Mouse (Mus musculus) ovary, adult 18-20 months (tissue): ENCODE measurements around the gene Lin9.

Source experiments
- DNase-seq: peaks from one replicate; pipeline ENCODE4 v3.0.0; 2022; ENCODE audit warnings: low spot score, mixed read lengths

Gene Lin9

DNA sequence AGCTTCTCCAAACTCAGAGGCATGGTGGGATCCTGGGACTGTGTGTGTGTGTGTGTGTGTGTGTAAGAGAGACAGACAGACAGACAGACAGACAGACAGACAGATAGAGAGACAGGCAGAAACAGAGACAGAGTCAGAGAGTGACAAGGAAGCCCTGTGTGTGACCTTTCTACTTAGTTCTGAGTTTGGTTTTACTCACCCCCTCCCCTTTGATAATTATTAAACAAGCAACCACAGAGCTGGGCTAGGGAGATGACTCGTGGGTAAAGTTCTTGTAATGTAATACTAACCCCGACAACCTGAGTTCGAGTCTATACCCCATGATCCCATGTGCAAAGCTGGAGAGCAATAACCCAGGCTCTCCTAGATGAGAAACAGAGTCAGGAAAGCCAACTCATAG is 66.9 kb downstream of the Lin9 start:
- DNase-seq = no peak

DNA sequence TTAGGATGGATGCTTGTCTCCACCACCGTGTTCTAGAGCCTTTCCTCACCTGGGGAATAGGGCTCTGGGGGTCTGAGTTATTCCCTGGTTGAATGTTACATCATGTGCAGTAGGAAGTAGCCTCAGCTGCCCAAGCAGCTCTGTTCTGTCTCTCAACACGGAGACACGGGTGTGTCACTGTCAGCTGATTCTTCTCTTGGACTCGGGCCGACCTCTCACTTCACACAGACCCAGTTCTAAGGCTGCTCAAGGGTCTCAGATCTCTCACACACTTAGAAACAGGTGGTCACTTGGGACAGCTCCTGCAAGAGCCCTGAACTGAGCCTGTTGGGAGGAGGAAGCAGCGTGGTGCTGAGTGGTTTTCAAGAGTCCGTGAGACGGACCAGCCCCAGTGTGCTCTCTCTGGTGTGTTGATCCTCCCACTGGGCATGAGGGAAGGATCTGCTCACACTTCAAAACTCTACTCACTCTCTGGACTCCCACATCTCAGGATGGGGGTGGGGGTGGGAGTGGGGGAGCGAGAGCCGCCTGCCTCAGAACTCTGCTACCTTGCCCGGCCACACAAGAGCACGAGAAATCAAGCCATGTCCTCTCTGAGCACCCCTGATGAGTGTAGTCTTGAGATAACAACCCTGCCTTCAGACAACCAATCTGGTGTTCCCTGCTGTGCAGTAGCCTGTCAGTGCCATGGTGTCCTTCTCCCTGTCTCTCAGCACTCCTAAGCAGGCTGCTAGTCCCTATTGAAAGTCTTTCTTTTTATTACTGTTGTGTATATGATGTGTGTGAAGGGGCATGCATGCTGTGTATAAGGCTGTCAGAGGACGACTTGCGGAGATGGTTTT is 68.2 kb downstream of the Lin9 start:
- DNase-seq = no peak

GRCm38 (mm10) chr1:180718756-180719155 is 77.8 kb downstream of the Lin9 start:
- no peak for DNase-seq

- no peak for DNase-seq
Observed at GRCm38 (mm10) chr1:180719483-180719882, 78.5 kb downstream of the Lin9 start.

DNA sequence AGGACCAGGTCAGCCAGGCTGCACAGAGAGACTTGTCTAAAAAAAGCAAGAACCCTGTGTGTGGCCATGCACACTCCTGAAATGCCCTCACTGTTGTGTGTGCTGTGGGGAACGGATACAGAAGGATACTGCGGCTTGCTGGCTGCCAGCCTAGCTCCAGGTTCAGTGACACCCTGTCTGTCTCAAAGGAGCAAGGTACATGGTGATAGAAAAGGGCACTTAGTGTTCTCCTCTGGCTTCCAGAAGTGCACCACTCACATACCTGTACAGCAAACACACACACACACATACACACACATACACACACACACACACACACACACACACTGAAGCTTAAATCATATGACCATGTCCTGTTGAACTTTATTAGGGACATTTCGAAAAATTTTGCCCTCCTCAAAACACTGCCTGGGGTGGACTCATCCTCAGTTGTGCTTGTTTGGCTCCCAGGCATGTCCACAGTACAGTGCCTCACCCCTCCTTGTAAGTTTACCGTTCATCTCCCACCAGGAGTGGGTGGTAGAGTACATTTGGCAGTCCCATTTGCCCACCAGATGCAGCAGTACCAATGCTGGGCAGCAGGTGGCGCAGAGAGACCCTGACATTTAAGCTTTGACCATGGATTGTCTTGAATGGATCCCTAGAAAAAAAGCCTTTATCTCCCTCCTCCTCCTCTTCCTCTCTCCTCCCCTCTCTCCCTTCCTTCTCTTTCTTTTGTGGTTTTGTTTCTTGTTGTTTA is 79.2 kb downstream of the Lin9 start:
- peak; percentile 34 for DNase-seq

DNA sequence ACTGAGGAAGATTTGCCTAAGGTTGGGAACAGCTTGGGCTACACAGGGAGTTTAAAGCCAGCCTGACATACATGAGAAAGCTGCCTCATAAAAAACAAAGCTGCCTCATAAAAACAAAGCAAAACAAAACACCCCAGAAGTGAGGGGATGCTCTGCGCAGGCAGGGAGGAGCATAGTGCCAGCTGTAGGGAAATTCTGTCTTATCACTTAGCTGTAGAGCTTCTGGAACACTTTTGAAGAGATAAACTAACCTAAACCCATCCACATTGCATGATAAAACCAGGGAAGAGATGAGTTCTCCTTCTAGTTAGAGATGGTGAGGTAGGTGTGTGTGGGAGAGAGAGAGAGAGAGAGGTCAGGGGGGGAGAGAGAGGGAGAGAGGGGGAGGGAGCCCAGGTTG is 81.7 kb downstream of the Lin9 start:
- DNase-seq = no peak

- DNase-seq = no peak
Observed at GRCm38 (mm10) chr1:180723701-180724238, 82.8 kb downstream of the Lin9 start.

GRCm38 (mm10) chr1:180725704-180726179 is 84.8 kb downstream of the Lin9 start, which contains the start of gene Acbd3:
Gene Acbd3 (plus strand): TSS chr1:180726043.
- peak; percentile 87 for DNase-seq

DNA sequence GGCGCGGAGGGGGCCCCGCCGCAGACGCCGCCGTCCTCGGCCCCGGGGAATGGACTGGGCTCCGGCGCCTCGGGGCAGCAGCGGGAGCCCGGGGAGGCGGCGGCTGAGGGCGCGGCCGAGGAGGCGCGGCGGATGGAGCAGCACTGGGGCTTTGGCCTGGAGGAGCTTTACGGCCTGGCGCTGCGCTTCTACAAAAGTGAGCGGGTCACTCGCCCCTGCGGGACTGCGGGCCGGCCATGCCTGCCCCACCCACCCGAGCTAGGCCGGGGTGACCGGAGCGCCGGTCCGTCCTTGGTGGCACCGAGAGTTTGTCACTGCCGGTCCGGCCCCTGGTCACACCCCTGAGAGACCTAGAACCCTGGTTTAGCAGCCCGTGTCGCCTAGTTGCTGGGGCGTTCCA is 85.2 kb downstream of the Lin9 start:
- DNase-seq = peak; percentile 3

DNA sequence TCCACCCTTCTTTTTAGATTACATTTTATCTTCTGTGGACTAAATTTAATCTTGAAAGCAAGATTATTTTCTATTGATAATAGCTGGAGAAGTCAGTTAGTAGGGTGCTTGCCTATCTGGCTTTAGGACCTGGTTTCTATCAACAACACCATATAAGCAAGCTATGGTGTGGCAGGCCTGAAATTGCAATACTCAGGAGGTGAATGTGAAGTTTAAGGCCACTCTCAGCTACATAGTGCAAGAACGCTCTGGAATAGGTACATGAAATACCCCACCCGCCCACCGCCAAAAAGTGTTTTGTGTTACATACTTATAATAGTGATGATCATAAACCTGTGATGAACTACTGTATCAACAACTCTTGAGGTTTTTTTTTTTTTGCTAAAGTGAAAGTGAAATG is 88.3 kb downstream of the Lin9 start:
- no peak for DNase-seq
